Mouse (Mus musculus): ENCODE data around the gene Mmp28. TPM values are rescaled to one million over a fixed set of nuclear protein-coding genes. Genes with fewer than 3 reads are reported as not detected.

Gene Mmp28
- polyA plus RNA-seq, 1 experiment from 2014 or later, result 2.5 TPM

GRCm38 (mm10) chr11:83420338-83420737 lies 42.5 kb downstream of the Mmp28 start:
- H3K4me2 ChIP-seq, result no peak overlapping the region
- H3K36me3 ChIP-seq (ENCODE audit: poor library complexity, severe bottlenecking), result no peaks in the 10 kb centered on the region
- H3K27ac ChIP-seq, result no peak overlapping the region
- H3K4me3 ChIP-seq, result no peak overlapping the region
- H3K9ac ChIP-seq, result no peak overlapping the region
- peaks cover 20% of the 10 kb centered on the region for H3K4me1 ChIP-seq
- ATAC-seq, result no peak
- WGBS, result 48% methylated on average over 4 of the region's 4 CpGs
- peaks cover 55% of the 10 kb centered on the region for H3K27me3 ChIP-seq
- H3K9me3 ChIP-seq (replicated peaks), result no peaks in the 10 kb centered on the region

DNA sequence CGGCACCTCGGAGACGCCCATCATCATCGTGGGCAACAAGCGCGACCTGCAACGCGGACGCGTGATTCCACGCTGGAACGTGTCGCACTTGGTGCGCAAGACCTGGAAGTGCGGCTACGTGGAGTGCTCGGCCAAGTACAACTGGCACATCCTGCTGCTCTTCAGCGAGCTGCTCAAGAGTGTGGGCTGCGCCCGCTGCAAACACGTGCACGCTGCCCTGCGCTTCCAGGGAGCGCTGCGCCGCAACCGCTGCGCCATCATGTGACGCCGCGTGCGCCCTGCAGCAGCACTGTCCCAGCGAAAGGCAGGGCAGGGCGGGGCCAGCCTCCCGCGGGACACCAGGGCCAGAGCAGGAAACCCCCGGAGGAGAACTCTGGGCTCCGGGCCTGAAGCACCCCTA lies 44.3 kb downstream of the Mmp28 start:
- Histone ChIP-seq H3K4me1 (peaks cover 20% of the 10 kb centered on the region), H3K27ac (no peak overlapping the region), H3K36me3 (ENCODE audit: poor library complexity, severe bottlenecking) (no peaks in the 10 kb centered on the region), H3K9me3 (replicated peaks) (no peaks in the 10 kb centered on the region), H3K4me3 (peak overlapping the region; percentile 20), H3K27me3 (peaks cover 49% of the 10 kb centered on the region), H3K9ac (peak overlapping the region; percentile 12; the same call in 1 of the 2 replicates), H3K4me2 (peak overlapping the region; percentile 51)
- WGBS, result 6% methylated on average over 38 of the region's 38 CpGs
- peak; percentile 81 for ATAC-seq

GRCm38 (mm10) chr11:83417708-83418107 lies 45.2 kb downstream of the Mmp28 start:
- 77% methylated on average over 7 of the region's 7 CpGs for WGBS
- Histone ChIP-seq H3K27me3 (peaks cover 45% of the 10 kb centered on the region), H3K27ac (no peak overlapping the region), H3K4me1 (peaks cover 20% of the 10 kb centered on the region), H3K4me2 (no peak overlapping the region), H3K36me3 (ENCODE audit: poor library complexity, severe bottlenecking) (no peaks in the 10 kb centered on the region), H3K4me3 (no peak overlapping the region), H3K9me3 (replicated peaks) (no peaks in the 10 kb centered on the region), H3K9ac (no peak overlapping the region)
- no peak for ATAC-seq

DNA sequence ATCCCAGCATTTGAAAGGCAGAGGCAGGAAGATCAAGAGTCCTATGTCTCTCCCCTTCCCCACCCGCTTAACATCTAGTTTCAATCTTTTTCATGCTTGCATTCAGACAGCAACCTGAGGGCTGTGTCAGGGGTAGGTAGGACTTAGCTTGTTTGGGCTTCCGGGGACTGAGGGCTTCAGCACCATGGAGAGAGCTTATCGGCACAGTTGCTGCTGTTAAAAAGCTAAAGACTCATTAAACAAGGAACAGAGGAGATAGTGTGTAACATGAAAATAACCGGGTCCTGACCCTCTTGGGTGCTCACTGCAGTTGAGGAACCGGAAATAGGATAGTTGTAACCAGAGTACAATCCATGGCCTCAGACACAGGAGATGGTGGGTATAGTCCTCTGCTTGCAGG lies 45.8 kb downstream of the Mmp28 start:
- no peaks in the 10 kb centered on the region for H3K9me3 ChIP-seq (replicated peaks)
- peaks cover 20% of the 10 kb centered on the region for H3K4me1 ChIP-seq
- no peaks in the 10 kb centered on the region for H3K36me3 ChIP-seq (ENCODE audit: poor library complexity, severe bottlenecking)
- H3K27me3 ChIP-seq, result peaks cover 48% of the 10 kb centered on the region
- 8% methylated on average over 5 of the region's 5 CpGs for WGBS
- ATAC-seq, result no peak
- no peak overlapping the region for H3K4me3 ChIP-seq
- H3K9ac ChIP-seq, result no peak overlapping the region
- no peak overlapping the region for H3K4me2 ChIP-seq
- H3K27ac ChIP-seq, result no peak overlapping the region

- Histone ChIP-seq H3K4me2 (peak overlapping the region; percentile 92), H3K36me3 (ENCODE audit: poor library complexity, severe bottlenecking) (no peaks in the 10 kb centered on the region), H3K27ac (no peak overlapping the region), H3K9ac (peak overlapping the region; percentile 94), H3K27me3 (peaks cover 4% of the 10 kb centered on the region; the same call in 1 of the 2 replicates), H3K4me3 (peak overlapping the region; percentile 91), H3K9me3 (replicated peaks) (no peaks in the 10 kb centered on the region), H3K4me1 (peaks cover 13% of the 10 kb centered on the region)
- no peak for ATAC-seq
- WGBS, result 30% methylated on average over 6 of the region's 6 CpGs
Measured at GRCm38 (mm10) chr11:83410510-83410909, 52.4 kb downstream of the Mmp28 start.

DNA sequence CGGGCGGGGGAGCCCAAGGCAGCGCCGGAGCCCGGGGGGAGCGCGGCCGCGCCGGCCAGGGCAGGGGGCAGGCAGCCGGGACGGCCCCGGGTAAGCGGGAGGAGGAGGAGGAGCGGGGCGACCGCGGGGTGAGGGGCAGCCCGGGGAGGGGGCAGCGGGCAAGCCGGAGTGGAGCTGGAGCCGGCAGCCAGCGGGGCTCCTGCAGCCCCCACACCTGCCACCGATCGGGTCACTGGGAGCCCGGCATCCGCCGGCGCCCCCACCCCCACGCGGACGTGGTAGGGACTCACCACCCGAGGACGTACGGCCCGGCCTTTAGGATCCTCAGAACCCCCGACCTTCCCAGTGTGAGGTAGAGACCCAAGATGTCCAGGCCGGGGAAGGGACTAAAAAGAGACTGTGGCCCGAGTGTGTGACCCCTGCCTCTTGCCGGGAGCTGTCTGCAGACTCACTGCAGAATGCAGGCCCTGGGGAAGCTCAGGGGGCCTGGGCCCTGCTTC lies 53.0 kb downstream of the Mmp28 start:
- Histone ChIP-seq H3K4me2 (peak overlapping the region; percentile 92), H3K9ac (peak overlapping the region; percentile 94), H3K9me3 (replicated peaks) (no peaks in the 10 kb centered on the region), H3K4me3 (peak overlapping the region; percentile 91), H3K4me1 (peaks cover 13% of the 10 kb centered on the region), H3K27ac (peak overlapping the region; percentile 40; the same call in 1 of the 2 replicates), H3K36me3 (ENCODE audit: poor library complexity, severe bottlenecking) (no peaks in the 10 kb centered on the region), H3K27me3 (peaks cover 4% of the 10 kb centered on the region; the same call in 1 of the 2 replicates)
- peak; percentile 54 for ATAC-seq
- WGBS, result under 1% methylated on average over 18 of the region's 40 CpGs

- WGBS, result 1% methylated on average over 22 of the region's 44 CpGs
- peaks cover 6% of the 10 kb centered on the region; the same call in 1 of the 2 replicates for H3K36me3 ChIP-seq (ENCODE audit: poor library complexity, severe bottlenecking)
- H3K9ac ChIP-seq, result peak within 1 kb of the TSS; percentile 94
- H3K4me1 ChIP-seq, result peaks cover 13% of the 10 kb centered on the region
- H3K4me3 ChIP-seq, result peak within 1 kb of the TSS; percentile 91
- peaks cover 4% of the 10 kb centered on the region; the same call in 1 of the 2 replicates for H3K27me3 ChIP-seq
- H3K27ac ChIP-seq, result peak within 1 kb of the TSS; percentile 40; the same call in 1 of the 2 replicates
- H3K9me3 ChIP-seq (replicated peaks), result no peaks in the 10 kb centered on the region
- peak within 1 kb of the TSS; percentile 92 for H3K4me2 ChIP-seq
- peak; percentile 85 for ATAC-seq
Measured at GRCm38 (mm10) chr11:83409087-83409754, 53.6 kb downstream of the Mmp28 start, which contains the start of gene Rasl10b. Gene Rasl10b (plus strand): TSS chr11:83409137.

GRCm38 (mm10) chr11:83408242-83408641 lies 54.6 kb downstream of the Mmp28 start:
- Histone ChIP-seq H3K9ac (no peak overlapping the region), H3K9me3 (replicated peaks) (no peaks in the 10 kb centered on the region), H3K4me3 (no peak overlapping the region), H3K36me3 (ENCODE audit: poor library complexity, severe bottlenecking) (peaks cover 16% of the 10 kb centered on the region), H3K4me2 (no peak overlapping the region), H3K4me1 (peaks cover 13% of the 10 kb centered on the region), H3K27me3 (peaks cover 4% of the 10 kb centered on the region; the same call in 1 of the 2 replicates), H3K27ac (no peak overlapping the region)
- 49% methylated on average over 8 of the region's 8 CpGs for WGBS
- no peak for ATAC-seq

DNA sequence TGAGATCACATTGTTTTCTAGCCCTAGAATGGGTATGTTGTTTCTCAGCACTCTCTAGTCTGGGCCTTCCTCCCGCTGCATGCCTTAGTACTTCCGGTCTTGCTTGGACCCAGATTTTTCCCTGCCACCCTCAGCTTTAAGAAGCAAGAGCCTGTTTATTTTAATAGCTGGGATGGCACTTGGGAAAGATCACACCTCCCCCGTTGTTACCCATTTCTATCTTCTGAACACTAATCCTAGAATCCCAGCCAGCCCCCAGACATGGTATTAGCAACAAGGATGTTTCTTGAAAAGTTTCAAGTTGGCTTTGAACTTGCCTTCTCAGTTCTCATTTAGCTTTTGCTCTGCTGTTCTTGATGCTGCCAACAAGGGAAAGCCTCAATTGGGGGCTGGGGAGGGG lies 56.5 kb downstream of the Mmp28 start:
- H3K9me3 ChIP-seq (replicated peaks), result no peaks in the 10 kb centered on the region
- no peak overlapping the region for H3K4me3 ChIP-seq
- H3K4me1 ChIP-seq, result peaks cover 13% of the 10 kb centered on the region
- 74% methylated on average over 3 of the region's 3 CpGs for WGBS
- ATAC-seq, result no peak
- H3K27me3 ChIP-seq, result no peaks in the 10 kb centered on the region
- H3K27ac ChIP-seq, result no peak overlapping the region
- H3K4me2 ChIP-seq, result no peak overlapping the region
- H3K9ac ChIP-seq, result no peak overlapping the region
- H3K36me3 ChIP-seq (ENCODE audit: poor library complexity, severe bottlenecking), result peaks cover 27% of the 10 kb centered on the region

DNA sequence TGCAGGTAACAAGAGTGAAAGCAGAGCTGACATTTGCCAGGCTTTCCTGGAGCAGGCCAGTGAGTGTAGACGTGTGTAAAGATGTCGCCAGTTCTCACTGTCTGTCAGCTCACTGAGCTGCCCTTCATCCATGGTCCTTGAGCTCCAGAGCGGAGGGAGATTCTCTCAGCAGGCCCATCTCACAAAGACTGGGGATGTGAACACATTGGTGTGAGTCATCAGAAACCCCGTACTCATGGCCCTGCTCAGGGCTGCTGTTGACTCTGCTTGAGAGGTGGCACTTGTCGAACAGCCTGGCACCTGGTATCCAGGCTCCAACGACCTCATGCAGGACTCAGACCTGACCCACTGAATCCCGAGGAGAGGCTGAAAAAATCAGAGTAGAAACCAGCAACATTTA lies 59.1 kb downstream of the Mmp28 start:
- no peak overlapping the region for H3K9ac ChIP-seq
- no peak overlapping the region for H3K4me3 ChIP-seq
- H3K27ac ChIP-seq, result no peak overlapping the region
- H3K4me2 ChIP-seq, result no peak overlapping the region
- ATAC-seq, result no peak
- peaks cover 34% of the 10 kb centered on the region for H3K36me3 ChIP-seq (ENCODE audit: poor library complexity, severe bottlenecking)
- no peaks in the 10 kb centered on the region for H3K27me3 ChIP-seq
- H3K9me3 ChIP-seq (replicated peaks), result no peaks in the 10 kb centered on the region
- WGBS, result 77% methylated on average over 7 of the region's 7 CpGs
- H3K4me1 ChIP-seq, result no peaks in the 10 kb centered on the region

DNA sequence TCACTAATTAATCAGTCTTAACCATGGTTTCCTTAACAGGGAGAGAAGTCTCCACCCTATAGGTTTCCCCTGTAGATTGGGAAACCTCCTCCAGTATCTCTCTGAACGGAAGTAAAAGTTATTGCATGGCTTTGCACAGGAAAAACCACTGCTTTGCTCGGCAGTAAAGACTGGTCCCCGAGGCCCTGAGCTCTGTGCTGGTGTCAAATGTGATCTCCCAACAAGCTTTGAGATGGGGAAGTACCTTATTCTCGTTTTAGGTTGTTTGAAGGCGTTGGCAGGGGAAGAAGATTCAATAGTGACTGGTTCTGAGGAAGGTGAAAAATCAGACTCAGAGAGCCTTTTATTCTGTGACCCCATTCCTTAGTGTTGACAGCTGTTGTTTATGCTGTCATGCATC lies 64.1 kb downstream of the Mmp28 start:
- Histone ChIP-seq H3K4me3 (no peak overlapping the region), H3K9me3 (replicated peaks) (no peaks in the 10 kb centered on the region), H3K4me2 (no peak overlapping the region), H3K9ac (no peak overlapping the region), H3K27me3 (no peaks in the 10 kb centered on the region), H3K36me3 (ENCODE audit: poor library complexity, severe bottlenecking) (peaks cover 44% of the 10 kb centered on the region), H3K27ac (no peak overlapping the region), H3K4me1 (peaks cover 20% of the 10 kb centered on the region)
- 74% methylated on average over 5 of the region's 5 CpGs for WGBS
- no peak for ATAC-seq

DNA sequence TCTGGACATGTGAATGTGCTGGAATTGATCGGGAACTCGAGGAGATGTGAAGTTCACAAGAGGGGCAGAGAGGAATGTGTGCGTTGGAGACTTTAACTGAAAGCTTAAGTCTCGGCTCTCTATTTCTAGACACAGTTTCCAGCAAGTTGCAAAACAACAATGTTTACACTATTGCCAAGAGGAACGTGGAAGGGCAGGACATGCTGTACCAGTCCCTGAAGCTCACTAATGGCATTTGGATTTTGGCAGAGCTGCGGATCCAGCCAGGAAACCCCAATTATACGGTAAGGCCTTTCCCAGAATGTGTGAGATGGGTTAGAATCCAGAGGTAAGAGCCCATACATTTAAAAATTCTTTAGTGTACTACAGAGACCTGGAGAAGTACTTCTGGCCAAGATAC lies 65.2 kb downstream of the Mmp28 start:
- WGBS, result 94% methylated on average over 7 of the region's 7 CpGs
- no peak overlapping the region for H3K4me3 ChIP-seq
- ATAC-seq, result no peak
- no peak overlapping the region for H3K27ac ChIP-seq
- no peak overlapping the region for H3K4me2 ChIP-seq
- peaks cover 20% of the 10 kb centered on the region for H3K4me1 ChIP-seq
- H3K9ac ChIP-seq, result no peak overlapping the region
- H3K27me3 ChIP-seq, result no peaks in the 10 kb centered on the region
- H3K9me3 ChIP-seq (replicated peaks), result no peaks in the 10 kb centered on the region
- H3K36me3 ChIP-seq (ENCODE audit: poor library complexity, severe bottlenecking), result peaks cover 43% of the 10 kb centered on the region

Data from forebrain, embryonic 13.5 days (tissue).